Mouse (Mus musculus): Measurements from ENCODE around the gene Kcns1. TPM values are rescaled to one million over a fixed set of nuclear protein-coding genes. Genes with fewer than 3 reads are reported as not detected.

Gene Kcns1
- polyA plus RNA-seq, 1 experiment = not detected

DNA sequence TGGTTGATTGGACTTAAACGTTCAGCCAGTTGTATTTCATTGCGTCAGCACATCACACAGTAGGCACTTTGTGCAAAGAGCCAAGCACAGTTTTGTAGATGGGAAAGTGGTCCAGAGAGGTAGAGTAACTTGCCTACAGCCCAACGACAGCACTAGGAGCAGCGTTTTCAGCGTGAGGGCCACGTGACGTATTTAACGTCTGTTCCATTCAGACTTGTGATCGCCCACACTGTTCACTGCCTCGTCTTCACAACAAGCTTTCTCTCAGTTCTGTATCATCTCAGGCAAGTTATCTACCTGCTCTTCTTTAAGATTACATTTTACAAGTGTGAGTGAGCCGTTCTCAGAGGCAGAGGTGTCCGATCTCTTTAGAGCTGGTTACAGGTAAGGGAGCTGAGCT, 24.4 kb downstream of the Kcns1 start:
- TF ChIP-seq USF1 (IDR thresholded peaks at IDR 0.05; ENCODE audit: low read depth) (no peak), MYOD1 (IDR thresholded peaks at IDR 0.05; ENCODE audit: control insufficient read depth in 1 of 3, insufficient read length in 2 of 3, low read depth in 2 of 3) (no peak), MYOG (IDR thresholded peaks at IDR 0.05; ENCODE audit: control insufficient read depth in 1 of 3, insufficient read depth in 1 of 3, insufficient read length in 2 of 3, low read depth in 2 of 3) (no peak), POLR2A (IDR thresholded peaks at IDR 0.05; ENCODE audit: insufficient read length, low read depth) (no peak), POLR2AphosphoS2 (IDR thresholded peaks at IDR 0.05; ENCODE audit: insufficient read length, low read depth) (no peak), REST (IDR thresholded peaks at IDR 0.05; ENCODE audit: insufficient read depth, insufficient read length) (no peak), TCF3 (IDR thresholded peaks at IDR 0.05; ENCODE audit: insufficient read length, low read depth) (no peak), MAX (IDR thresholded peaks at IDR 0.05; ENCODE audit: low read depth) (no peak), SRF (IDR thresholded peaks at IDR 0.05; ENCODE audit: control insufficient read depth, insufficient read length, low read depth) (no peak), TCF12 (IDR thresholded peaks at IDR 0.05; ENCODE audit: insufficient read depth, poor library complexity, severe bottlenecking) (no peak), E2F4 (IDR thresholded peaks at IDR 0.05; ENCODE audit: insufficient read depth) (no peak), CEBPB (IDR thresholded peaks at IDR 0.05; ENCODE audit: insufficient read depth, poor library complexity, severe bottlenecking) (no peak)
- no peaks in the 10 kb centered on the region for H3K27me3 ChIP-seq (ENCODE audit: control insufficient read depth, insufficient read depth, insufficient read length)
- no peak overlapping the region for H3K4me2 ChIP-seq (ENCODE audit: low read depth)
- H3ac ChIP-seq (ENCODE audit: control insufficient read depth, insufficient read length) = no peak overlapping the region
- H3K36me3 ChIP-seq (ENCODE audit: control insufficient read depth, insufficient read depth) = peaks cover under 1% of the 10 kb centered on the region
- no peak overlapping the region for H3K4me3 ChIP-seq
- no peaks in the 10 kb centered on the region for H3K79me2 ChIP-seq (ENCODE audit: control insufficient read depth, insufficient read depth)

DNA sequence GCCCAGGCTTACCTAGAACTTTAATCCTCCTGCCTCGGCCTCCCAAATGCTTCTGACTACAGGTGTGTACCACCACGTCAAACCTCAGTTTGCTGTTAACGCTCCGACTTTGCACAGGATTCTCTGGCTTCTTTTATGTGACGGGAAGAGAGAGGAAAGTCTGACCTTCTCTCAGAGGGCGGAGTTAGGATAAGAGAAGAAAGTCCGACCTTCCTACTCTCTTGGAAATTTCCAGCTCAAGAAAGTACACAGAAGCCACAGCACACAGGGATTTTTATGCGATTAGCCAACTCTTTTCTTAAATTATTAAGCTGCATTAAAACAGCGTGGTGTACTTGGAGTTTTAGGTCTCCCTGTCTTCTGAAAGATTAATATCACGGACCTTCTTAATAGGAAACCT, 26.4 kb downstream of the Kcns1 start:
- Histone ChIP-seq H3K4me2 (ENCODE audit: low read depth) (no peak overlapping the region), H3K4me3 (no peak overlapping the region), H3K27me3 (ENCODE audit: control insufficient read depth, insufficient read depth, insufficient read length) (no peaks in the 10 kb centered on the region), H3K36me3 (ENCODE audit: control insufficient read depth, insufficient read depth) (no peaks in the 10 kb centered on the region), H3K79me2 (ENCODE audit: control insufficient read depth, insufficient read depth) (no peaks in the 10 kb centered on the region), H3ac (ENCODE audit: control insufficient read depth, insufficient read length) (no peak overlapping the region)
- TF ChIP-seq SRF (IDR thresholded peaks at IDR 0.05; ENCODE audit: control insufficient read depth, insufficient read length, low read depth) (no peak), REST (IDR thresholded peaks at IDR 0.05; ENCODE audit: insufficient read depth, insufficient read length) (no peak), E2F4 (IDR thresholded peaks at IDR 0.05; ENCODE audit: insufficient read depth) (no peak), MYOD1 (IDR thresholded peaks at IDR 0.05; ENCODE audit: control insufficient read depth in 1 of 3, insufficient read length in 2 of 3, low read depth in 2 of 3) (no peak), CEBPB (IDR thresholded peaks at IDR 0.05; ENCODE audit: insufficient read depth, poor library complexity, severe bottlenecking) (no peak)

DNA sequence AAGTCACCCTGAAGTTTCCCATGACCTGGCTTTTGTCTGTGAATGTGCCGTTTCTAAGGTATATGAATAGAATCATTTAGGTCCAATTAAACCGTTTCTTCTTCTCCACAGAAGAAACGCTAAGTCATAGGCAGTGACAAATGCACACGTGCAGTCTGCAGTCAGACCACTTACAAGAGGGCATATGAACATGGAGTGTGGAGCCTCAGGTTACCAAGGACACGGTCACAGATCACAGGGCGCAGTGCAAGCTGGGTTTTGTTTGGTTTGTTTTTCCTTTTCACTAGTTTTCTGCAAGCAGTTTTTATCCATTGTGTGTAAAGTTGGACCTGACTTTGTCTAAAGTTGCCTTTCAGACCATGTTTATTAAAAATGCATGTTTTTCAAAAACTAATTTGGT, 26.9 kb downstream of the Kcns1 start:
- no peak overlapping the region for H3ac ChIP-seq (ENCODE audit: control insufficient read depth, insufficient read length)
- TF ChIP-seq TCF3 (IDR thresholded peaks at IDR 0.05; ENCODE audit: insufficient read length, low read depth) (no peak), POLR2A (IDR thresholded peaks at IDR 0.05; ENCODE audit: insufficient read length, low read depth) (no peak), MAX (IDR thresholded peaks at IDR 0.05; ENCODE audit: low read depth) (no peak), SRF (IDR thresholded peaks at IDR 0.05; ENCODE audit: control insufficient read depth, insufficient read length, low read depth) (no peak), E2F4 (IDR thresholded peaks at IDR 0.05; ENCODE audit: insufficient read depth) (no peak), REST (IDR thresholded peaks at IDR 0.05; ENCODE audit: insufficient read depth, insufficient read length) (no peak), CEBPB (IDR thresholded peaks at IDR 0.05; ENCODE audit: insufficient read depth, poor library complexity, severe bottlenecking) (no peak), POLR2AphosphoS2 (IDR thresholded peaks at IDR 0.05; ENCODE audit: insufficient read length, low read depth) (no peak), TCF12 (IDR thresholded peaks at IDR 0.05; ENCODE audit: insufficient read depth, poor library complexity, severe bottlenecking) (no peak), MYOG (IDR thresholded peaks at IDR 0.05; ENCODE audit: control insufficient read depth in 1 of 3, insufficient read depth in 1 of 3, insufficient read length in 2 of 3, low read depth in 2 of 3) (no peak), USF1 (IDR thresholded peaks at IDR 0.05; ENCODE audit: low read depth) (no peak), MYOD1 (IDR thresholded peaks at IDR 0.05; ENCODE audit: control insufficient read depth in 1 of 3, insufficient read length in 2 of 3, low read depth in 2 of 3) (no peak)
- no peak overlapping the region for H3K4me2 ChIP-seq (ENCODE audit: low read depth)
- H3K27me3 ChIP-seq (ENCODE audit: control insufficient read depth, insufficient read depth, insufficient read length) = no peaks in the 10 kb centered on the region
- no peaks in the 10 kb centered on the region for H3K36me3 ChIP-seq (ENCODE audit: control insufficient read depth, insufficient read depth)
- H3K4me3 ChIP-seq = no peak overlapping the region
- no peaks in the 10 kb centered on the region for H3K79me2 ChIP-seq (ENCODE audit: control insufficient read depth, insufficient read depth)

DNA sequence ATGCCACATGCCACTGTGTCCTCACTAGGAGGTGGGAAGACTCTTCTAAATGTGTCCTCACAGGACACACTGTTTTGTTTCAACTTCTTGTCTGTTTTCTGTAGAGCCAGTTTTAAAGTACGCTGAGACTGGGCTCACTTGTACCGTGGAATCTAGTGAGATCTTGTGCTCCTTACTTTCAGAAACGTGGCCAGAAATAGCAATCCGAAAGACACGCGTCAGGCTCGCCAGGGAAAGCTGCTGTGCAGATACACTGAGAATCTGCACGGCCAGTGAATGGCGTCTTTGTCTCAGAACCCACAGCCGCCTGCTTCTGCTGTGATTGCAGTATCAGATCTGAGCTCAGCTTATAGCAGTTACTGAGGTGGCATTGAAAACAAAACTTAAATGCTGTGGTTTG, 28.9 kb downstream of the Kcns1 start:
- H3K36me3 ChIP-seq (ENCODE audit: control insufficient read depth, insufficient read depth) = no peaks in the 10 kb centered on the region
- no peaks in the 10 kb centered on the region for H3K27me3 ChIP-seq (ENCODE audit: control insufficient read depth, insufficient read depth, insufficient read length)
- no peak overlapping the region for H3ac ChIP-seq (ENCODE audit: control insufficient read depth, insufficient read length)
- H3K79me2 ChIP-seq (ENCODE audit: control insufficient read depth, insufficient read depth) = no peaks in the 10 kb centered on the region
- no peak for TF ChIP-seq MYOD1 (IDR thresholded peaks at IDR 0.05; ENCODE audit: control insufficient read depth in 1 of 3, insufficient read length in 2 of 3, low read depth in 2 of 3)
- TF ChIP-seq REST (IDR thresholded peaks at IDR 0.05; ENCODE audit: insufficient read depth, insufficient read length) = no peak
- no peak for TF ChIP-seq POLR2AphosphoS2 (IDR thresholded peaks at IDR 0.05; ENCODE audit: insufficient read length, low read depth)
- TF ChIP-seq E2F4 (IDR thresholded peaks at IDR 0.05; ENCODE audit: insufficient read depth) = no peak
- no peak for TF ChIP-seq TCF3 (IDR thresholded peaks at IDR 0.05; ENCODE audit: insufficient read length, low read depth)
- no peak for TF ChIP-seq MYOG (IDR thresholded peaks at IDR 0.05; ENCODE audit: control insufficient read depth in 1 of 3, insufficient read depth in 1 of 3, insufficient read length in 2 of 3, low read depth in 2 of 3)
- TF ChIP-seq USF1 (IDR thresholded peaks at IDR 0.05; ENCODE audit: low read depth) = no peak
- TF ChIP-seq MAX (IDR thresholded peaks at IDR 0.05; ENCODE audit: low read depth) = no peak
- TF ChIP-seq TCF12 (IDR thresholded peaks at IDR 0.05; ENCODE audit: insufficient read depth, poor library complexity, severe bottlenecking) = no peak
- H3K4me2 ChIP-seq (ENCODE audit: low read depth) = no peak overlapping the region
- no peak overlapping the region for H3K4me3 ChIP-seq

DNA sequence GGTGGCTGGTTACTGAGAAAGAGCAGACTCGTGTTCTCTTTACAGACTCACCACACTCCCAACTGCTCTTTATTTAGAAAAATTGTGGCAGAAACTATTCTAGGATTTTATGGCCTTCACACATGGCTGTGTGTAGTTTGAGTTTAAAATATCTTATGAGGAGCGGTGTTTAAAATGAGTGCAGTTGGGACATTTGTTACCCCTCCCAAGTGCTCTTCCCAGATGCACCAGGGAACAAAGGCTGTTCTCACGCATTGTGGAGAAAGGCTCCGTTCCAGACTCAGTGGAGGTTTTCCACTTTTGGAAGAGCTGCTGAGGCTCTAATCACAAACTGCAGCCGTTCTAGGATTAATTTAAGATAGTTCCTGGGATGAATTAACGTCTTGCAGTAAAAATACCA, 33.2 kb downstream of the Kcns1 start:
- H3K36me3 ChIP-seq (ENCODE audit: control insufficient read depth, insufficient read depth) = peaks cover 3% of the 10 kb centered on the region
- H3K4me3 ChIP-seq = no peak overlapping the region
- peak overlapping the region; percentile 1 for H3K4me2 ChIP-seq (ENCODE audit: low read depth)

More for the DNA sequence above, 33.2 kb downstream of the Kcns1 start:
- H3ac ChIP-seq (ENCODE audit: control insufficient read depth, insufficient read length) = no peak overlapping the region
- no peaks in the 10 kb centered on the region for H3K79me2 ChIP-seq (ENCODE audit: control insufficient read depth, insufficient read depth)
- H3K27me3 ChIP-seq (ENCODE audit: control insufficient read depth, insufficient read depth, insufficient read length) = no peaks in the 10 kb centered on the region
- TF ChIP-seq E2F4 (IDR thresholded peaks at IDR 0.05; ENCODE audit: insufficient read depth) = no peak
- TF ChIP-seq MYOD1 (IDR thresholded peaks at IDR 0.05; ENCODE audit: control insufficient read depth in 1 of 3, insufficient read length in 2 of 3, low read depth in 2 of 3) = no peak
- no peak for TF ChIP-seq USF1 (IDR thresholded peaks at IDR 0.05; ENCODE audit: low read depth)
- no peak for TF ChIP-seq POLR2A (IDR thresholded peaks at IDR 0.05; ENCODE audit: insufficient read length, low read depth)
- TF ChIP-seq REST (IDR thresholded peaks at IDR 0.05; ENCODE audit: insufficient read depth, insufficient read length) = no peak
- no peak for TF ChIP-seq TCF3 (IDR thresholded peaks at IDR 0.05; ENCODE audit: insufficient read length, low read depth)
- TF ChIP-seq TCF12 (IDR thresholded peaks at IDR 0.05; ENCODE audit: insufficient read depth, poor library complexity, severe bottlenecking) = no peak
- no peak for TF ChIP-seq MAX (IDR thresholded peaks at IDR 0.05; ENCODE audit: low read depth)
- no peak for TF ChIP-seq CEBPB (IDR thresholded peaks at IDR 0.05; ENCODE audit: insufficient read depth, poor library complexity, severe bottlenecking)
- no peak for TF ChIP-seq POLR2AphosphoS2 (IDR thresholded peaks at IDR 0.05; ENCODE audit: insufficient read length, low read depth)
- no peak for TF ChIP-seq MYOG (IDR thresholded peaks at IDR 0.05; ENCODE audit: control insufficient read depth in 1 of 3, insufficient read depth in 1 of 3, insufficient read length in 2 of 3, low read depth in 2 of 3)
- TF ChIP-seq SRF (IDR thresholded peaks at IDR 0.05; ENCODE audit: control insufficient read depth, insufficient read length, low read depth) = no peak
